Mouse (Mus musculus) right cerebral cortex, postnatal 10 days (tissue): ENCODE measurements at regions not wholly inside any gene's neighbourhood (a gene's known extent, or its start where the extent isn't known, plus 50 kb on each side); places are given as distances from the start of the nearest gene placed in this dataset.

Experiments used
- DNase-seq, 2 experiments: peaks; one replicate each; pipeline ENCODE4 v3.0.0; 2021; ENCODE audit warnings: low spot score in 2 of 2

GRCm38 (mm10) chr2:148622216-148622615 is 50.2 kb upstream of the Nxt1 start:
- no peak for DNase-seq

DNA sequence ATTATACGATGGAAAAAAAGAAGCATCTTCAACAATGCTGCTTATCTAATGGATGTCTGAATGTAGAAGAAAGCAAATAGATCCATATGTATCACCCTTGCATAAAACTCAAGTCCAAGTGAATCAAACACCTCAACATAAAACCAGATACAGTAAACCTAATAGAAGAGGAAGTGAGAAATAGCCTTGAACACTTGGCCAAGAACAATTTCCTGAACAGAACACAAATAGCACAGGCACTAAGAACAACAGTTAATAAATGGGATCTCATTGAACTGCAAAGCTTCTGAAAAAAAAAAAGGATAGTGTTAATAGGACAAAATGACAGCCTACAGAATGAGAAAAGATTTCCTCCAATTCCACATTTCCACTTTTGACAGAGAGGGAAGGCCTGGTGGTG is 60.5 kb upstream of the Nxt1 start:
- DNase-seq, result no peak

GRCm38 (mm10) chr2:148605425-148605930 is 66.9 kb upstream of the Nxt1 start:
- DNase-seq, result no peak

DNA sequence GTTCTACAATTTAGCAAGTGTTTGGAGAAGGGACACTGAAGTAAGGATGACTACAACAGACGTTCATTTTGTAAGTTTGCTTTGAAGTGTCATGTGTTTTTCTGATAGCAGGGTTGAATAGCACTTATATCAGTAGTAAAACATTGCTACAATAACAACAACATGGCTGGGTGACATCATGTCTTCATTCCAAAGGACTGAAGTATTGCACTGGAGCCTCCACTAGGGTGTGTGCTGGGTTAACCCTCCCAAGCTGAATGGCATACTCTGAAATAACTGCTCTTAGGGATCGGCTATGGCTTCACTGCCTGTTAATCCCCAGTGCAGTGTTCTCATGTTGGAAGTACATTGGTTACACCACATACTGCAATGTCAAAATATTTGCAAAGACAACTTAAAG is 68.5 kb upstream of the Nxt1 start:
- no peak for DNase-seq

DNA sequence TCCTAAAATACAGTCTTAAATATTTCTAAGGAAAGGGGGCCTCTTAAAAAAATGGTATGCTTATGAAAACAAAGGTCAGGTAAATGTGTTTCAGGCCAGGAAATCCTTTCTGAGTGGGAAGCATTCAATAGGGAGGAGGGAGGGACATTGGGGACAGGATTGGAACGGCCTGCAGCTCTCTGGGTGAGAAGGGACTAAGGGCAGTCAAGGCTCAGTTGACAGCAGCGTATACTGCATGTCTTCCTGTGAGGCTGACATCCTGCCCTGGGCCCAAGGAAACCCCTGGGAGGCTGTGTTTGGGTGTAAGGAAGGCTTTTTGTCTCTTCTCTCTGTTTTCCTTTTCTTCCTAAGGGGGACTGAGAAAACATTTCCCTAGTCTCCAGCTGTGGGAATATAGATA is 69.1 kb upstream of the Nxt1 start:
- no peak for DNase-seq

DNA sequence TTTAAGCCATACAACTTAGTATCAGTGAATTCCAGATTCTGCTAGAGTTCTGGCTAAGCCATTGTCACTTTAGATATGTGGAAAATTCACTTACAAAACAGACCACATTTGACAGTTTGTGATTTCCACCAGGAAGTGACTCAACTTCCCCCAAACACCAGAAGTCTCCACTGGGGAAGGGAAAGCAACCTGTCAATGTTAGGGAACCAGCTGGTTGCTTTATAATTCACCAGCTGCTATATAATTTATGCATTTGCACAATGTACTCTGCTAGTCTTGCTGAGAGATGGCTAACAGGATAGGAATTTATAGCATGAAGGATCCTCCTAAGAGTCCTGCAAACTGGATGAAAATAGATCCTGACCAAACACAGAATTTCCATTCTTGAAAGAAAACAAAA is 72.9 kb upstream of the Nxt1 start:
- peak in 1 of 2 experiments; percentile 30 for DNase-seq

DNA sequence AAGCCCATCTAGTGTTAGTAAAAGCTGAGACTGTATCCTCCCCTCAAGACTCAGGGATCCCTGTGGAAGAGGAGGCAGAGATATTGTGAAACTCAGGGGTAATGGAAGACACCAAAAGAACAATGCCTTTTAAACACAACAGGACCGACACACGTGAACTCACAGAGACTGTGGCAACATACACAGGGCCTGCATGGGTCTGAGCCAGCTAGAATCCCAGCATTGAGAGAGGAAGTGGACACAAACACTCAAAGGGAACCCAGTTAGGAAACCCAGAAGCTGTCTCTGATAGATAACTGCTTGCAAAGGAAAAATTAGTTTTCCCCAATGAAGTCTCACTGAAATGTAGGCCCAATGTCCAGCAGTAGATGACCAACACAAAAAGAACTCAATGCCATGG is 75.4 kb upstream of the Nxt1 start:
- no peak for DNase-seq

- DNase-seq, result no peak
Measured at GRCm38 (mm10) chr2:148585721-148586335, 86.6 kb upstream of the Nxt1 start.

GRCm38 (mm10) chr2:148582208-148582607 is 90.2 kb upstream of the Nxt1 start:
- DNase-seq, result no peak

- DNase-seq, result no peak
Measured at GRCm38 (mm10) chr2:148581666-148582065, 90.7 kb upstream of the Nxt1 start.

DNA sequence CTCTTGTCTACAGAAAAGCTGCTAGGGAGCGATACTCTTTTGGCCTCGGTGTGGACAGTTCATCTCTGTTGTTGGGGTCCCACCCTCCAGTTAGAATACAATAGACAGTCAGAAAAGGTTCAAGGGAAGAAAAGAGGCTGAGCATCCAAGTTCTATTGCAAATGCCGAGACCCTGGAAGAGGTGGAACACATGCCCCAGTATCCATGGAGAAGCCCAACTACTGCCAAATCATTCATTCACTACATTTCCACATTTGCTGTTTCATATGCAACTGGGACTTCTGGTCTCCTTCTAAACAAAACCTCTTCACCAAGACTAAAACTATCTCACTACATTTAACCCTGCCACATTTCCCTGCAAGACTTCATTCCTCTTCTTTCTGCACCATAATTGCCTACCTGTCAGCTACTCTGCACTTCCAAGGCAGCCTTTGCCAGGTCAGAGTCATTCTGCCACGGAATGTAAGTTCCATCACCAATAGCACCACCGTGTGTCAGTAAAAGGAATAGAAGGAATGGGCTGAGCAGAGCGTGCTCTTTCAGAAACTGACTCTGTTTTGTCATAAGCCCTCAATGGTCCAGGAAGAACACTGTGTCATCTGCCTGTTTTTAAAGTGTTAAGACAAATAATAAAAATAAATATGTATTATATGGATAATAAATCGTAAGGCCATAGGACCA is 92.0 kb upstream of the Nxt1 start:
- DNase-seq, result peak; percentile 48 to 59

DNA sequence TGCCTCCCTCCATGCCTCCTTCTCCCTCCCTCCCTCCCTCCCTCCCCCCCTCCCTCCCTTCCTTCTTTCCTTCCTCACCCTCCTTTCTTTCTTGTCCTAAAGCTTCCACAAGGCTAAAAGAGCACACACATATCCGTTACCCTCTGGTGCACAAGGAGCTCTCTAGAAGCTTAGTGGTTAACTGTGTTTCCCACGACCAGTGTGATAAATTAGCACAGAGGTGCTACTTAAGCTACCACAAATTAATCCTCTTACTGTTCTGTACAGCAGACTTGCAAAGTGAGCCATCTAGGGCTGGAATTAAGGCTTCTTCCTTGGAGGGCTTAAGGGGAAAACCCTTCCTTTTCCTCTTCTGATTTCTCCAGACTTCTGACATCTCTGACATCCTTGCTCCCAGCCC is 92.8 kb upstream of the Nxt1 start:
- DNase-seq, result no peak

DNA sequence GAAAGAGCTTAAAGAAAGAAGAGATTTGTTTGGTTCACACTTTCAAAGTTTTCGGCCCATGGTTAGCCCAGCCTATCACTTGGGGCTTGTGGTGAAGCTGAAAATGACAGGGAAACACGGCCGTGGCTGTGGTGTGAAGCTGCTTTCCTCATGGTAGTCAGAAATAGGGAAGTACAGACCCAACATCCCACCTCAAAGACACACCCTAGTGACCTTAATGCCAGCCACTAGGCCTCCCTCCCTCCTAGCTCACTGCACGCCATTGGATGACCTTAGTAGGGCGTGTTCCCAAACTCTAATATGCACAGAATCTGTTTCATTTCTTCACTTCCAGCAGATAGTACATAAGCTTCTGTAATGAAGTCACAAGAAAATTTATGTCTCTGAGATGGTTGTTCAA is 93.4 kb upstream of the Nxt1 start:
- no peak for DNase-seq

DNA sequence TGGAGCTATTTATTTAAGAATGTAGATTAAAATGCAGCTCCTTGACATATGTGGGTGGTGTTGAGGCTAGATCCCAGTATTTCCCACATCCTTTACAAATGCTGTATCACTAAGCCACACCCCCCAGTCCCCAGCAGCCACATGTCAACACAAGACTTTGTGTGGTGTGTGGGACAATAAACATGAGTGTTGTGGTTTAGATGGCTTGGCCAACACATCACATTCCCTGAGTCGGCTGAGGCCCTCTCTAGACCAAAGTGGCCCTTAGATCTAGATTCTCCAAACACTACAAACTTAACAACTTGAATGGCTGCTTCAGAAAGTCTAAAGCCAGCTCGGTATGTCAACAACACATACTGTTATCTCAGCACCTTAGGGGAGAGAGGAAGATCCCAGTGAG is 94.2 kb upstream of the Nxt1 start:
- DNase-seq, result no peak

- no peak for DNase-seq
Measured at GRCm38 (mm10) chr2:148575433-148575832, 97.0 kb upstream of the Nxt1 start.

DNA sequence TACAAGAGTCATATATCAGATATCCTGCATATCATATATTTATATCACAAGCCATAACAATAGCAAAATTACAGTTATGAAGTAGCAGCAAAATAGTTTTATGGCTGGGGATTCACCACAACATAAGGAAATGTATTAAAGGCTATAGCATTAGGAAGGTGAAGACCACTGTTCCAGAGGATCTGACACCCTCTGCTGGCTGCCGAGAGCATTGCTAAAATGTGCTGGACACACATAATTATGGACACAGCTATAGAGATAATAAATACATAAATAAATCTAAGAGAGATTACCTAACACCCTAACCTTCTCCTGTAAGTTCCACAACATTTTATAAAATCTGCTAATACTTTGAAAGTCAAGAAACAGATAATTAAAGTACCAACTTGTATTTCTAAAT is 100.2 kb upstream of the Nxt1 start:
- DNase-seq, result peak; percentile 42 to 75

DNA sequence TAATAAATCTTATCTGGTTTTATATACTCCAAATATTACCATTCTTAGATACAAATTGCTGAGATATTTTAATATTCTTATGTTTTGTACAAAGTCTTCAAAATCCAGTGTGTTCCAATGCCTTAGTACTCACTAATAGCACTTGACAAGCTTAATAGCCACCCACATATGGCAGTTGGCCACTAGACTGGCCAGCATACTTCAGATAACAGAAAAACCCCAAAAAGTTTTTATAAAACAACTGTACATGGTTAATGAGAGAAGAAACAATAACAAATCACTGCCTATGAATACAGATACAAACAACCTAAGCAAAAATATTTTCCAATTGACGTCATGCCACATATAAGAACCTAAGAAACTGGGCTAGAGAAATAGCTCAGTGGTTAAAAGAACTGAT is 100.8 kb upstream of the Nxt1 start:
- no peak for DNase-seq

DNA sequence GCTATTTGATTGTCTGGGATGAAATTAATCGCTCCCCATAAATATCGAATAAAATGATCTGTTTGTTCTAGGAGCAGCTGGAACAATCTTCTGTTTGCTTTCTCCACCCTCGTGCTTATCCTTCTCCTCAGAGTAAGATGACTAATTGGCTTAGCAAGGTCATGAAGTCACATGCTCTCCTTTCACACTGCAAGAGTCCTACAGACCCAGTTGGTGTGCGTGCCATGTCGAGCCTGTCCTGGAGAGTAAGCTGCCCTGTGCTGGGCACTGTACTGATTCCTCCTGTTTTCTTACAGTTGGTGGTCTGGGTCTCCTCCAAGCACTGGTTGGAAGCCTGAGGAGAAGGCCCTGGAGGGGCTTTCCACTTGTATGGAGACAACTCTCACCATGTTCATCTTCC is 101.4 kb upstream of the Nxt1 start:
- DNase-seq, result no peak

- DNase-seq, result no peak
Measured at GRCm38 (mm10) chr2:148567930-148568481, 104.4 kb upstream of the Nxt1 start.

- no peak for DNase-seq
Measured at GRCm38 (mm10) chr2:148563390-148563789, 109.0 kb upstream of the Nxt1 start.

GRCm38 (mm10) chr2:148562041-148562440 is 110.4 kb upstream of the Nxt1 start:
- DNase-seq, result no peak

DNA sequence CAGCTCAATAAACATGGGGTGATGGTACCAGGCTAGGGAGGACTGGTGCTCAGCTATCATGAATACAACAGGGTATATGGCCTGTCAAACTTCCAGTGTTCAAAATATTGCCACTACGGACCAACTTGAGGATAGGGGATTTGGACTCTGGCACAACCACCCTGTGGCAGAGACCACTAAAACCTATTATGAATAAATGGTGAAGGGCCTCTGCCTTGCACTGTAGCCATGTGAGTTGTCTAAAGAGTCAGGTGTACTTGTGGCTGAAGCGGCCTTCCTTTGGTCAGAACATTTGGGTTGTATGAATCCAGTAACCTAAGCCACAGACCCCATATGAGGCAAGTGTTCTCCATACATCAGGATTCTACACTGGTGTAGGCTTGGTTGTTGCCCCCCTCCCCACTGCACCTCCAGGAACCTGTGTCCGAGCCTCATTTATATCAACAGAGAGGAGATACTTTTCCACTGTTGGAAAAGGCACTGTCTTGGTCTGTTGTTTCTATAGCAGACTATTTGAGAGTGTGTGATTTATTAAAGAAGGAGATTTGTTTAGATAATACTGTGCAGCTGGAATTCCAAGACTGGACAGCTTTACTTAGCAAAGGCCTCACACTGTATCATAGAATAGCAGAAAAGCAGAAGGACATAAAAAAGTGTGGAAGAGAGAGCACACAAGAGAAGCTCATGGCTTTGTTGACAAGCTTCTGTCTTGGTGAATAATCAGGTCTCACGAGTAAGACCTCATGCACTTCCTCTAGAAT is 112.2 kb upstream of the Nxt1 start:
- DNase-seq, result no peak

- DNase-seq, result no peak
Measured at GRCm38 (mm10) chr2:148559376-148559775, 113.0 kb upstream of the Nxt1 start.
